Mouse (Mus musculus): Measurements from ENCODE around the gene Tspan9.

GRCm38 (mm10) chr6:128156476-128156875 lies 13.1 kb upstream of the Tspan9 start:
- TF ChIP-seq CTCF (conservative IDR thresholded peaks at IDR 0.05; ENCODE audit: insufficient read depth, insufficient read length, low read depth, low read length) (no peak), POLR2A (IDR thresholded peaks at IDR 0.05; ENCODE audit: low read depth, low read length) (no peak)

All from kidney, adult 2 months (tissue).